7 mouse cellular contexts compared by ENCODE assay signal in genomic region chr17:33924577-33925283, GRCm38 (mm10). TPM values are rescaled to one million over a fixed set of nuclear protein-coding genes. Genes with fewer than 3 reads are reported as not detected.
DNase-seq lines count a peak whose midpoint lies in the region; ATAC-seq and TF ChIP-seq lines count a peak whose summit lies in the region.

No protein-coding gene starts in this region.

- H3K4me3 ChIP-seq in kidney, postnatal 0 days (replicated peaks; ENCODE audit: low read depth, low read length), result no peak overlapping the region
- no peak overlapping the region for H3K4me3 ChIP-seq in small intestine, adult 2 months (ENCODE audit: low read depth, low read length)

- no peaks in the 10 kb centered on the region for H3K4me1 ChIP-seq in kidney, postnatal 0 days (replicated peaks; ENCODE audit: insufficient read depth, low read length)
- peaks cover 6% of the 10 kb centered on the region for H3K4me1 ChIP-seq in small intestine, adult 2 months (ENCODE audit: control insufficient read depth, insufficient read depth, insufficient read length, low read length)

- H3K27me3 ChIP-seq in kidney, postnatal 0 days (ENCODE audit: insufficient read depth, low read length), result no peaks in the 10 kb centered on the region
- no peaks in the 10 kb centered on the region for H3K27me3 ChIP-seq in small intestine, adult 2 months (ENCODE audit: control insufficient read depth, insufficient read depth, low read length)

- TF ChIP-seq CTCF in kidney, postnatal 0 days (IDR thresholded peaks at IDR 0.05; ENCODE audit: low read depth), result peak; percentile 55; the same call in 1 of the 2 replicates
- peak; percentile 38; the same call in 1 of the 2 replicates for TF ChIP-seq CTCF in small intestine, adult 2 months (IDR thresholded peaks at IDR 0.05; ENCODE audit: extremely low read depth, insufficient read length, insufficient replicate concordance, low read depth, low read length)

- H3K36me3 ChIP-seq in kidney, postnatal 0 days (ENCODE audit: insufficient read depth, low read length), result 0 out of 2 replicates have a peak, but pooled peaks cover 8% of the 10 kb centered on the region
- H3K36me3 ChIP-seq in small intestine, adult 2 months (ENCODE audit: control insufficient read depth, insufficient read depth, low read length), result peaks cover 45% of the 10 kb centered on the region

- no peak overlapping the region for H3K9ac ChIP-seq in kidney, postnatal 0 days (ENCODE audit: low read depth, low read length)

- no peak overlapping the region for H3K4me2 ChIP-seq in kidney, postnatal 0 days (ENCODE audit: low read length)

- no peak for TF ChIP-seq POLR2A in small intestine, adult 2 months (IDR thresholded peaks at IDR 0.05; ENCODE audit: low read depth, low read length)

- no peak for DNase-seq in kidney, postnatal 0 days (ENCODE audit: low spot score)
- no peak for DNase-seq in kidney, adult 11 months
- DNase-seq in MEL-GATA-1-ER (ENCODE audit: extremely low read depth, low read depth), result peak; percentile 61
- peak; percentile 61 for DNase-seq in forelimb bud, embryonic 11.5 days (ENCODE audit: low read depth, low spot score)
- DNase-seq in gastrocnemius, postnatal 4 days (ENCODE audit: low spot score in 2 of 2), result no peak

- no peak for ATAC-seq in kidney, postnatal 0 days (replicated peaks; ENCODE audit: low FRiP score, low read depth)
- no peak for ATAC-seq in activated CD4-positive, CD25-positive, alpha-beta regulatory T cell, adult 4 months

- no peaks in the 10 kb centered on the region for H3K9me3 ChIP-seq in kidney, postnatal 0 days (replicated peaks; ENCODE audit: low read length)

- WGBS in kidney, postnatal 0 days, result 89% methylated on average over 10 of the region's 10 CpGs
- WGBS in small intestine, adult 2 months, result 90% methylated on average over 10 of the region's 10 CpGs

- no peak overlapping the region for H3K27ac ChIP-seq in kidney, postnatal 0 days
- no peak overlapping the region for H3K27ac ChIP-seq in small intestine, adult 2 months (ENCODE audit: insufficient read depth, low read depth, low read length)

RNA-seq across cellular contexts. Expression of gene Rgl2, which starts 4.6 kb away (rescaled TPM):
- polyA plus RNA-seq in kidney, postnatal 0 days (2015; fragmentation: Nextera tagmentation; extraction: Ambion mirVana), result 22.2 TPM in 2 replicates
- polyA plus RNA-seq in small intestine, adult 2 months (2012; rRNA removed), result 45.3 and 60.7 TPM in 2 replicates
- polyA plus RNA-seq in activated CD4-positive, CD25-positive, alpha-beta regulatory T cell, adult 4 months (2017; shearing (Covaris generic)), result 10 to 100 TPM; 26.5 to 34.3 TPM
- 10 to 100 TPM; 43.2 to 48.4 TPM for total RNA-seq in gastrocnemius, postnatal 4 days (2021)

RNA-seq across cellular contexts. Expression of gene Zbtb22, which starts 9.0 kb away (rescaled TPM):
- 19.8 TPM in 2 replicates for polyA plus RNA-seq in kidney, postnatal 0 days (2015; fragmentation: Nextera tagmentation; extraction: Ambion mirVana)
- 64.1 and 134 TPM in 2 replicates for polyA plus RNA-seq in small intestine, adult 2 months (2012; rRNA removed)
- 1 to 10 TPM; 4.1 to 4.7 TPM for polyA plus RNA-seq in activated CD4-positive, CD25-positive, alpha-beta regulatory T cell, adult 4 months (2017; shearing (Covaris generic))
- total RNA-seq in gastrocnemius, postnatal 4 days (2021), result 10 to 100 TPM; 24.9 to 26.8 TPM

RNA-seq across cellular contexts. Expression of gene Tapbp, which starts 9.0 kb away (rescaled TPM):
- 50.6 and 53.2 TPM in 2 replicates for polyA plus RNA-seq in kidney, postnatal 0 days (2015; fragmentation: Nextera tagmentation; extraction: Ambion mirVana)
- 151 and 367 TPM in 2 replicates for polyA plus RNA-seq in small intestine, adult 2 months (2012; rRNA removed)
- polyA plus RNA-seq in activated CD4-positive, CD25-positive, alpha-beta regulatory T cell, adult 4 months (2017; shearing (Covaris generic)), result 100 to 1,000 TPM; 299 to 436 TPM
- total RNA-seq in gastrocnemius, postnatal 4 days (2021), result 10 to 100 TPM; 43.2 to 43.9 TPM

RNA-seq across cellular contexts. Expression of gene Pfdn6, which starts 15.4 kb away (rescaled TPM):
- polyA plus RNA-seq in kidney, postnatal 0 days (2015; fragmentation: Nextera tagmentation; extraction: Ambion mirVana), result 147 and 150 TPM in 2 replicates
- 9.3 and 19.4 TPM in 2 replicates for polyA plus RNA-seq in small intestine, adult 2 months (2012; rRNA removed)
- 100 to 1,000 TPM; 113 to 146 TPM for polyA plus RNA-seq in activated CD4-positive, CD25-positive, alpha-beta regulatory T cell, adult 4 months (2017; shearing (Covaris generic))
- total RNA-seq in gastrocnemius, postnatal 4 days (2021), result 10 to 100 TPM; 73.2 to 74.5 TPM

RNA-seq across cellular contexts. Expression of gene Daxx, which starts 15.5 kb away (rescaled TPM):
- polyA plus RNA-seq in kidney, postnatal 0 days (2015; fragmentation: Nextera tagmentation; extraction: Ambion mirVana), result 33.4 and 39.5 TPM in 2 replicates
- 20.7 and 48.6 TPM in 2 replicates for polyA plus RNA-seq in small intestine, adult 2 months (2012; rRNA removed)
- 100 to 1,000 TPM in 1 of 2 experiments, 10 to 100 TPM in 1; 97.4 to 149 TPM for polyA plus RNA-seq in activated CD4-positive, CD25-positive, alpha-beta regulatory T cell, adult 4 months (2017; shearing (Covaris generic))
- total RNA-seq in gastrocnemius, postnatal 4 days (2021), result 10 to 100 TPM; 21.9 to 24.9 TPM

Comparison
In these comparisons a context has a peak if more than half of its experiments do, and no peak if none do; other contexts are left out.
1. DNase-seq: peak in MEL-GATA-1-ER (single experiment) and forelimb bud, embryonic 11.5 days (single experiment); none in kidney, postnatal 0 days (single experiment), kidney, adult 11 months (single experiment) and gastrocnemius, postnatal 4 days (0 of 2).